Mouse (Mus musculus) liver, postnatal 0 days (tissue): ENCODE results near the gene F10.
A peak's percentile ranks its signal among the peaks of the same experiment; 100 is the strongest.

Source experiments
- CTCF ChIP-seq: sonication (generic); IDR thresholded peaks from 2 replicates; pipeline ENCODE4 v1.5.1; 2016; ENCODE audit warnings: antibody characterized with exemption, low read depth
- EP300 ChIP-seq: IDR thresholded peaks from 2 replicates; pipeline ENCODE4 v1.6.1; 2016; ENCODE audit warnings: antibody characterized with exemption, low read depth, mild to moderate bottlenecking

GRCm38 (mm10) chr8:13060441-13061150 is 23.5 kb downstream of the F10 start, which contains the start of gene Proz:
- no peak for TF ChIP-seq CTCF
- peak; percentile 34; the same call in 1 of the 2 replicates for TF ChIP-seq EP300
